Mouse (Mus musculus): ENCODE measurements at regions not wholly inside any gene's neighbourhood (a gene's known extent, or its start where the extent isn't known, plus 50 kb on each side); places are given as distances from the start of the nearest gene placed in this dataset.

DNA sequence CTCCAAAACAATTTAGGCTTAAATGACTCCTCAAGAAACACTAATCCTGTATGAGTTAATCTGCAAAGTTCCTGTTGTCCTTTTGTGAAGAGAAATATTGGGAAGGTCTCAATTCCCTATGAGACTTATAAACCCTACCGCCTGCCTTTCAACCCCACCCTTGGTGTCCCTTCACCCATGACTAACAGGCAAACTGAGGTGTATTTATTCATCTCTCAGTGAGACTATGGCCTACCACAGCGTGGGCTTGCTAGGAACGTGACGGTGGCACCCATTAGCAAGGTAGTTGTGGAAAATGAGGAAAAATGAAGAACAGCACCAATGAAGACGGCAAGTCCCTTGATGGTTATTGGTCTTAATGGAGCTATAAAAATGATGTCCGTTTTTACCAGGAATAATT, 181.0 kb upstream of the Tle1 start:
- no peak for TF ChIP-seq CTCF (IDR thresholded peaks at IDR 0.05; ENCODE audit: low read depth, low read length)
- TF ChIP-seq POLR2A (IDR thresholded peaks at IDR 0.05; ENCODE audit: extremely low read depth, insufficient read depth, low read length), result no peak
